Mouse (Mus musculus) kidney, postnatal 0 days (tissue): ENCODE data around the gene Dennd1b. TPM values are rescaled to one million over a fixed set of nuclear protein-coding genes. Genes with fewer than 3 reads are reported as not detected.

Experiments used
- ATAC-seq: fragments of 200-750 bp; cut with Nextera tagmentation; replicated peaks from 2 replicates; pipeline ENCODE4 v1.8.0; 2017; ENCODE audit warnings: low read depth, moderate number of reproducible peaks, moderate TSS enrichment, moderate library complexity; ENCODE audit not compliant: low FRiP score
- DNase-seq: peaks from one replicate; pipeline ENCODE4 v3.0.0-alpha.2; 2016; ENCODE audit warnings: low spot score
- H3K27ac ChIP-seq: fragments of 300-500 bp; sonication (generic); 2 replicates; pipeline ENCODE4 v1.5.1; 2014; ENCODE audit warnings: mild to moderate bottlenecking
- H3K27me3 ChIP-seq: fragments of 300-500 bp; sonication (generic); 2 replicates; pipeline ENCODE4 v1.6.1; 2014; ENCODE audit warnings: low read length, mixed read lengths; ENCODE audit not compliant: insufficient read depth
- H3K36me3 ChIP-seq: fragments of 300-500 bp; sonication (generic); 2 replicates; pipeline ENCODE4 v1.6.1; 2014; ENCODE audit warnings: low read length, mixed read lengths; ENCODE audit not compliant: insufficient read depth
- H3K4me1 ChIP-seq: fragments of 300-500 bp; sonication (generic); replicated peaks from 2 replicates; pipeline ENCODE4 v1.6.1; 2014; ENCODE audit warnings: antibody characterized with exemption, low read length, mixed read lengths; ENCODE audit not compliant: insufficient read depth
- H3K4me2 ChIP-seq: fragments of 300-500 bp; sonication (generic); 2 replicates; pipeline ENCODE4 v1.6.1; 2014; ENCODE audit warnings: mild to moderate bottlenecking, low read length, moderate library complexity, mixed read lengths
- H3K4me3 ChIP-seq: fragments of 300-500 bp; sonication (generic); replicated peaks from 2 replicates; pipeline ENCODE4 v1.5.1; 2014; ENCODE audit warnings: low read depth, low read length
- H3K9ac ChIP-seq: fragments of 300-500 bp; sonication (generic); 2 replicates; pipeline ENCODE4 v1.6.1; 2014; ENCODE audit warnings: low read depth, low read length
- H3K9me3 ChIP-seq: fragments of 300-500 bp; sonication (generic); replicated peaks from 2 replicates; pipeline ENCODE4 v1.6.1; 2016; ENCODE audit warnings: low read length, inconsistent platforms, mixed read lengths
- CTCF ChIP-seq: IDR thresholded peaks from 2 replicates; pipeline ENCODE4 v1.5.1; 2016; ENCODE audit warnings: antibody characterized with exemption, low read depth, mild to moderate bottlenecking, moderate library complexity
- WGBS: fragments of 180-500 bp; shearing (Covaris S2); extraction: QIAGEN DNeasy Blood & Tissue Kit; methylation state at CpG from one replicate; pipeline ENCODE4 v1.1.7; 2014; 5-methylcytosine and 5-hydroxymethylcytosine counted together
- polyA plus RNA-seq: library from polyadenylated mRNA; unstranded; fragments of >200 nt; fragmentation: Nextera tagmentation; extraction: Ambion mirVana; gene quantifications from 2 replicates; pipeline ENCODE4 v1.2.1, GENCODE M21; 2015

The Dennd1b gene
- 11.4 and 12.8 TPM in 2 replicates for polyA plus RNA-seq

- no peaks in the 10 kb centered on the region for H3K36me3 ChIP-seq
- no peaks in the 10 kb centered on the region for H3K9me3 ChIP-seq
- peak within 1 kb of the TSS; percentile 94 for H3K4me3 ChIP-seq
- under 1% methylated on average over 48 of the region's 69 CpGs for WGBS
- H3K9ac ChIP-seq = peak within 1 kb of the TSS; percentile 89
- H3K27ac ChIP-seq = peak within 1 kb of the TSS; percentile 91
- peak; percentile 86 for ATAC-seq
- no peaks in the 10 kb centered on the region for H3K27me3 ChIP-seq
- peaks cover 3% of the 10 kb centered on the region; the same call in 1 of the 2 replicates for H3K4me1 ChIP-seq
- peak; percentile 28; the same call in 1 of the 2 replicates for TF ChIP-seq CTCF
- peak within 1 kb of the TSS; percentile 64 for H3K4me2 ChIP-seq
- DNase-seq = peak; percentile 72
Measured at GRCm38 (mm10) chr1:138963161-138963867, at the start of gene Dennd1b. Dennd1b (plus strand) TSS chr1:138963435.

GRCm38 (mm10) chr1:138915596-138915995 is 47.6 kb upstream of the Dennd1b start:
- Histone ChIP-seq H3K9ac (no peak overlapping the region), H3K4me1 (0 out of 2 replicates have a peak, but pooled peaks cover 3% of the 10 kb centered on the region), H3K27ac (no peak overlapping the region), H3K36me3 (no peaks in the 10 kb centered on the region), H3K9me3 (no peaks in the 10 kb centered on the region), H3K4me2 (no peak overlapping the region), H3K27me3 (no peaks in the 10 kb centered on the region), H3K4me3 (no peak overlapping the region)
- TF ChIP-seq CTCF = no peak
- DNase-seq (no peak), ATAC-seq (no peak)
- 94% methylated on average over 3 of the region's 3 CpGs for WGBS

DNA sequence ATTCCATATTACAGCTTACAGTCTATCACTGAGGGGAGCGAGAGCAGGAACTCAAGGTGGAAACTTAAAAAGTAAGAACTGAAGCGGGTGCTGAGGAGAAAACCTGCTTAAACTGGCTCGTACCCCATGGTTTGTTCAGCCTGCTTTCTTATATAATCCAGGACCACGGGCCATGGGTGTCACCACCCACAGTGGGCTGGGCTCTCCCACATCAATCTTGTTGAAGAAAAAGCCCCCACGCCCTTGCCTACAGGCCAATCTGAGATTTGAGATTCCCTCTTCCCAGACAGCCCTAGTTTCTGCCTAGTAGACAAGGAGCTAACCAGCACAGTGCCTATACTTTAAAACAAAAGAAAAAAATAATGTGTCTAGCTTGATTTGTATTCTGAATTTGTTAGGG is 43.6 kb upstream of the Dennd1b start:
- 64% methylated on average over 5 of the region's 5 CpGs for WGBS
- ATAC-seq (no peak), DNase-seq (no peak)
- no peaks in the 10 kb centered on the region for H3K4me1 ChIP-seq
- no peak for TF ChIP-seq CTCF
- no peak overlapping the region for H3K27ac ChIP-seq
- H3K9me3 ChIP-seq = no peaks in the 10 kb centered on the region
- H3K4me2 ChIP-seq = no peak overlapping the region
- H3K9ac ChIP-seq = no peak overlapping the region
- no peak overlapping the region for H3K4me3 ChIP-seq
- no peaks in the 10 kb centered on the region for H3K36me3 ChIP-seq
- H3K27me3 ChIP-seq = no peaks in the 10 kb centered on the region

- H3K9ac ChIP-seq = no peak overlapping the region
Measured at GRCm38 (mm10) chr1:138920082-138920481, 43.2 kb upstream of the Dennd1b start.

DNA sequence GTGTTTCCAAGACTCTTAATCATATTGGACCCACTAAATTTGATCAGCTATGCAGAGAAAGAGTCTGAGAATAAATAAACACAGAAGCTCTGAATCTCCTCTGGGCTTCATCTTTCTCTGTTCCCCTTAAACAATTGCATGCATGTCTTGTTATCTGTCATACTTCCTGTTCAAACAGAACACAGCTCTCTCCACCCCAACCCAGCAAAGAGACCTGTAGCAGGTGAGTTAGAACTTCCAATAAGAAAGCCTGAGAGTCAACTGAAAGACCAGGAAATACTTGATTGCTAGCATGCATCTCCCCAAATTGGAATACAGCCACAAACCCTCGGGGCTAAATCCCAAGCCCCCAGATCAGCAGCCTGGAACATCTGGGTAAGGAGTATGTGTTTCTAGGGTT is 42.4 kb upstream of the Dennd1b start:
- Histone ChIP-seq H3K9me3 (no peaks in the 10 kb centered on the region), H3K4me3 (no peak overlapping the region), H3K27me3 (no peaks in the 10 kb centered on the region), H3K4me2 (no peak overlapping the region), H3K4me1 (no peaks in the 10 kb centered on the region), H3K36me3 (no peaks in the 10 kb centered on the region), H3K9ac (no peak overlapping the region), H3K27ac (no peak overlapping the region)
- 44% methylated on average over 1 of the region's 1 CpGs for WGBS
- ATAC-seq = no peak
- no peak for TF ChIP-seq CTCF
- no peak for DNase-seq

More at GRCm38 (mm10) chr1:138920082-138920481, 43.2 kb upstream of the Dennd1b start:
- Histone ChIP-seq H3K27ac (no peak overlapping the region), H3K4me2 (no peak overlapping the region), H3K27me3 (no peaks in the 10 kb centered on the region), H3K4me3 (no peak overlapping the region), H3K4me1 (no peaks in the 10 kb centered on the region), H3K9me3 (no peaks in the 10 kb centered on the region), H3K36me3 (no peaks in the 10 kb centered on the region)
- ATAC-seq (no peak), DNase-seq (no peak)
- no peak for TF ChIP-seq CTCF
- 91% methylated on average over 3 of the region's 3 CpGs for WGBS

GRCm38 (mm10) chr1:138922886-138923285 is 40.3 kb upstream of the Dennd1b start:
- no peak overlapping the region for H3K27ac ChIP-seq
- ATAC-seq (no peak), DNase-seq (no peak)
- no peak overlapping the region for H3K4me3 ChIP-seq
- H3K9ac ChIP-seq = no peak overlapping the region
- H3K27me3 ChIP-seq = no peaks in the 10 kb centered on the region
- no peaks in the 10 kb centered on the region for H3K36me3 ChIP-seq
- no peaks in the 10 kb centered on the region for H3K9me3 ChIP-seq
- TF ChIP-seq CTCF = no peak
- 86% methylated on average over 6 of the region's 6 CpGs for WGBS
- no peaks in the 10 kb centered on the region for H3K4me1 ChIP-seq
- no peak overlapping the region for H3K4me2 ChIP-seq
